Mouse (Mus musculus): ENCODE measurements around the gene Msh5. TPM values are rescaled to one million over a fixed set of nuclear protein-coding genes. Genes with fewer than 3 reads are reported as not detected.
A peak's percentile ranks its signal among the peaks of the same experiment; 100 is the strongest.
"Not testable (repeated sequence)": the region's sequence is repeated elsewhere in the genome, so short reads cannot be mapped to it uniquely, and the experiment has no call there.

The Msh5 gene
- total RNA-seq, 2 experiments from 2014 or later, result 8.2 to 11.0 TPM

DNA sequence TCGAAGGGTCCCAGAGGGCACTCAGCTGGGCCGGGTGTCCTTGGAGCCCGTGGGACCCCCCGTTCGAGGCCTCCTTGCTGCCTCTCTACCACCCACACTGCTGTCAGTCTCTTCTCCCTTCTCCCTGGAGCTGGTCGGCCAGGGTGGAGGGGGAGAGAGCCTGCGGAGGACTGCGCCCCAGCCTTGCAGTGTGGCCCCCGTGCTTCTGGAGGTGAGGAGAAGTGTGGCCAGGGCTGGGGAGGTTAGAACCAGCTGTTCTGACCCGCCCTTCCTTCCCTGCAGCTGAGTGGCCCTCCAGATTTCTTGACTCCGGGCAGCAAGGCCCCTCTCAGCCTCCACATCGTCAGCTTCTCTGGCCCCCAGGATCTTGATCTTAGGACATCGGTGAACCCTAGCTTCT lies 22.3 kb downstream of the Msh5 start:
- DNase-seq (ENCODE audit: low spot score in 2 of 2), result no peak

DNA sequence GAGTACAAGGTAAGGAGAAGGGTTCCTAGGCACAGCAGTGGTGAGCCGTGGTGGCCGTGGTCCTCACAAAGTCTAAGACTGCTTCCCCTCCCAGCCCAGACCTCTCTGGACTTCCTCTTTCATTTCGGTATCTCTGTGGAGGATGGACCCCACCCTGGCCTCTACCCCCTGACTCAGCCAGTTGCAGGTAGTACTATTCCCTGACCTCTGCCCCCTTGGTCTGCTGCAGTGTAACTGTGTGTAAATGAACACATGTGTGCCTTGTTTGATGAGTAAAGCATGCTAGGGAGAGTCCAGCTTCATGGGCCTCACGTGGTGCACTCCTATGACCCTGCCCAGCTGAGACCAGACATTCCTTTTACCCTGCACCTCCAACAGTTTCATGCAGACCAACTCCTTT lies 22.8 kb downstream of the Msh5 start:
- DNase-seq (ENCODE audit: low spot score in 2 of 2), result no peak

DNA sequence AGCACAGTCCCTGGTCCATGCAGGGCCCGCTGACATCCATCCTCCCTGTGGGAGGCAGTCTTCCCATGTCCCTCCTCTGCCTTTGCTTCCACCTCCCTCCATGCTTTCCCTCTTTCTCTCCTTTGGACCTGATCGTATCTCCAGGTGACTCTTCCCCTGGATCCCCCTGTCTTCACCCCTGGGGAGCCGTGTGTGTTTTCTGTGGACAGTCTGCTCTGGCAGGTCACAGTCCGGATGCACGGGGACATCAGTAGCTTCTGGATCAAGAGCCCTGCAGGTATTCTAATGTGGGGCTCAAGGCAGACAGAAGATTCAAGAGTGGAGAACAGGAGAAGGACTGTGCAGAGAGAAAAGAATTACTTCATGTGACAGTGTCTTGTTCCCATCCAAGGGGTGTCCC lies 23.3 kb downstream of the Msh5 start:
- no peak for DNase-seq (ENCODE audit: low spot score in 2 of 2)

DNA sequence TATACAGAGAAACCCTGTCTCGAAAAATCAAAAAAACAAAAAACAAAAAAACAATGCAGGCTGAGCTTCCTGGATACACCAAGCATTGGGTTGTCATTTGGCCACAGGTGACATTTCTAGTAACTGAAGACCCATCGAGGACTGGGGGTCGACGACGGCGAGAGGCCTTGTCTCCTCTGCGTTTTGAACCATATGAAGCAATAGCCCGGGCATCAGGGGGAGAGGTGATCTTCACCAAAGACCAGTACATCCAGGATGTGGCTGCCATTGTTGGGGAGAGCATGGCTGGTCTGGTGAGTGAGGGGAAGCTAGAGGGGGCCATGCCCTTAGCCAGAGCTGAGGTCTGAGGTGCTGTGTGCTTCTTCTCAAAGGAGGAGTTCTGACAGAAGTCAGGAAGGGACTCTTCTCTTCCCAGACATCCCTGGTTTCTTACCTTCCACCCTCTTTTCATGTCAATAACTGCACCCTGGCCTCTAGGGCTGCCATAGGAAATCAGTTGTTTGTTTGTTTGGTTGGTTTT lies 23.9 kb downstream of the Msh5 start:
- DNase-seq (ENCODE audit: low spot score in 2 of 2), result no peak

DNA sequence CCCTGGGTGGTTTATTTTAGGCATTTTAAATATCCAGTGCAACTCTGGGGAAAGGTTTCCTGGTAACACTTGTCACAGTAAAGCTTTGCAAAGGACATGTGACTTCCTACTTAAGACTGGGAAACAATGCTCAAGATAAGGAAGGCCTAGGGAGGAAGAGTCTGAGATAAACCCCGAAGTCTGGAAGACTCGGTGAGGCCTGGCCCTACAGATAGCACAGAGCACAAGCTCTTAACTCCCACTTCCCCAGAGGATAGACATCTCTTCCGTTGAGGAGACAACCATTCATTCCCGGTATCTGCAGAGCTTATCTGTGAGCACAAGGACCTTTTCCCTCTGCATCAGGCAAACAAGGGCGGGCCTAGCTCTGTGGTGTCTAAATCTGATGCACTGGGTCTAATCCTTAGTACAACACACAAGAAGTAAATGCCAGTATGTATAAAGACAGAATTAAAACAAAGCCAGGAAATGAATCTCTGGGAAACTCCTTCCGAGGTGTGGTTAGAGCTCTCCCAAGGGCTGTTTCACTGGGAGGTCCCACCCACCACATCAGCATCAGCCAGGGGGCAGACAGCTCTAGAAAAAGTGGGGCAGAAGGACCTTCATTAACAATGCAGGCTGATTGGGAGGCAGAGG lies 24.6 kb downstream of the Msh5 start:
- no peak for DNase-seq (ENCODE audit: low spot score in 2 of 2)

DNA sequence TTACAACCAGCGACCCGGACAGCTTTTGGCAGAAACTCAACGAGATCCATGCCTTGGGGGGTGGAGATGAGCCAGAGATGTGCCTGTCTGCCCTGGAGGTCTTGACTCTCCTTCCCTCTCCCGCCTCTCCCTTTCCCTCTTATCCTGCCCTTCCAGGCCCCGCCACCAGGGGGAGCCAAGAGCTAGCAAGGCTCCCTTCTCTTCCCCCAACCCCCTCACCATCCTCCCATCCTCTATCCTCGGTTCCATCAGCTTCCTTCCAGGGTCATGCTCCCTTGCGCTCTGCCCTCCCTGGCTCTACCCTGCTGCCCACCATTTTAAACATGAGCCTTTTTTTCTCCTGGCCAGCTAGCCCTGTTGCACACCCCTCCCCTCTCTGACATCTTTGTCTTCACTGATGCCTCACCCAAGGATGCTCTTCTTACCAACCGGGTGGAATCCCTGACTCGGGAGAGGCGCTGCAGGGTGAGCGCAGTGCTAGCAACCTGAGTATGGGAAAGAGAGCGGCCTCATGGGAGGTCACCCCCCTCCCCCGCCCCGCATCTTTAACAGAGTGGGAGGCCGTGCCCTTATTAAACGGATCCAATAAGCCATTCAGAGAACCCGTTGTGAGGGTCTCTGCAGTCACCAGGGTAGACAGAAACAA lies 25.3 kb downstream of the Msh5 start:
- DNase-seq (ENCODE audit: low spot score in 2 of 2), result peak; percentile 77 to 85

DNA sequence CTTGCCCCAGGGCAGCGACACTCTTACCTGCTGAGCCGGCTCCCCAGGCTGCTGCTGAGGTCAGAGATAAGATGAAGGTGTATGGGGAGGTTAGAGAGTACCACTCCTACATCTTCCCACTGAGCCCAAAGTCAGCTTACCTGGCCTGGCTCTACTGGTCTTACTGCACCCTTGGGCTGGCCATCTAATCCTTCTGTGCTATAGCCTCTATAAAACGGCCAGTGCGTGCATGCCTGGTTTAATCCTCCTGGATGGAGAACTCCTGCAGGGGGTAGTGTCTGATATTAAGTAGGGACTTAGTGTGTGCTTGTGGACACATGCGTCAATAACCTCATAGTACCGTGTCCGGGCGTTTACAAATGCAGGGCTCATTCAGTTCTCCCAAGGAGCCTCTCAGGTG lies 26.0 kb downstream of the Msh5 start:
- DNase-seq (ENCODE audit: low spot score in 2 of 2), result no peak

DNA sequence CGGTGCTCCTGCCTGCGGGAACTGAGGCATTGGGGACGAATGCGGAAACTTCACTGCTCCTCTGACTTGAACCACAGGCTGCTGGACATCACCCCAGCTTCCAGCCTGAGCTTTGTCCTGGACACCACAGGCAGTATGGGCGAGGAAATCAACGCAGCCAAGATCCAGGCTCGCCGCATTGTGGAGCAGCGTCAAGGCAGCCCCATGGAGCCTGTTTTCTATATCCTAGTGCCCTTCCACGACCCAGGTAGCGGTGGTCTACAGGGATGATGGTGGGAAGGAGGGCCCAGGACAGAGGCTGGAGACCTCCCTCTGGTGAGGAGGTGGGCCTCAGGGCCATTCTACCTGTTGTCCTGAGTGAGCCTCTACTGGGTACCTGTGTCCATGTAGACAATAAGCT lies 26.7 kb downstream of the Msh5 start:
- DNase-seq (ENCODE audit: low spot score in 2 of 2), result no peak

DNA sequence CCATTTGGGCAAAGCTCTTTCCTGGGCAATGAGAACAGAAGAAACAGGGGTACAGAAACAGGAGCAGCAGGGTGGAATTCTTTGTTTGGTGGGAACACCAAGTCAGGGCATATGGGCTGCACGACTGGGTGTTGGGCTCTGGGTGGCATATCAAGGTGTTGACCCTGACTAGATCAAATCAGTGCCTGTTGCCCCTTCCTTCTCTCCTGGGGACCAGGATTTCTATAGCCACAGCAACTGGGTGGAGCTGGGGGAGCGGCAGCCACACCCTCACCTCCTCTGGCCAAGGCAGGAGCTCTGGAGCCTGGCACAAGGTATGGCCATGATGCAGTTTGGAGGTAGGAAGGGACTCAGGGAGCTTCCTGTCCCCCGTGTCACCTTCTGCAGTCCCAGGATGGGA lies 28.4 kb downstream of the Msh5 start:
- DNase-seq (ENCODE audit: low spot score in 2 of 2), result no peak

DNA sequence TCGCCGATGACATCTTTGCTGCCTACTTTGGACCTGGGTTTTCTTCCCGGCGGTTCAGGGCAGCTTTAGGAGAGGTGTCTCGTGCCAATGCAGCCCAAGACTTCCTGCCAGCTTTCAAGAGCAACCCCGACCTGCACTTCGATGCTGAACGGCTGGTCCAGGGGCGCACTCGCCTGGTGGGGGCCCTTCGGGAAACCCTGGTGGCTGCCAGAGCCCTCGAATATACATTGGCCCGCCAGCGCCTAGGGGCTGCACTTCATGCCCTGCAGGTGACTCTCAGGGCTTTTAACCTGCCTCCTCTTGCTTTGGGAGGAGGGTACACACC lies 28.9 kb downstream of the Msh5 start:
- no peak for DNase-seq (ENCODE audit: low spot score in 2 of 2)

DNA sequence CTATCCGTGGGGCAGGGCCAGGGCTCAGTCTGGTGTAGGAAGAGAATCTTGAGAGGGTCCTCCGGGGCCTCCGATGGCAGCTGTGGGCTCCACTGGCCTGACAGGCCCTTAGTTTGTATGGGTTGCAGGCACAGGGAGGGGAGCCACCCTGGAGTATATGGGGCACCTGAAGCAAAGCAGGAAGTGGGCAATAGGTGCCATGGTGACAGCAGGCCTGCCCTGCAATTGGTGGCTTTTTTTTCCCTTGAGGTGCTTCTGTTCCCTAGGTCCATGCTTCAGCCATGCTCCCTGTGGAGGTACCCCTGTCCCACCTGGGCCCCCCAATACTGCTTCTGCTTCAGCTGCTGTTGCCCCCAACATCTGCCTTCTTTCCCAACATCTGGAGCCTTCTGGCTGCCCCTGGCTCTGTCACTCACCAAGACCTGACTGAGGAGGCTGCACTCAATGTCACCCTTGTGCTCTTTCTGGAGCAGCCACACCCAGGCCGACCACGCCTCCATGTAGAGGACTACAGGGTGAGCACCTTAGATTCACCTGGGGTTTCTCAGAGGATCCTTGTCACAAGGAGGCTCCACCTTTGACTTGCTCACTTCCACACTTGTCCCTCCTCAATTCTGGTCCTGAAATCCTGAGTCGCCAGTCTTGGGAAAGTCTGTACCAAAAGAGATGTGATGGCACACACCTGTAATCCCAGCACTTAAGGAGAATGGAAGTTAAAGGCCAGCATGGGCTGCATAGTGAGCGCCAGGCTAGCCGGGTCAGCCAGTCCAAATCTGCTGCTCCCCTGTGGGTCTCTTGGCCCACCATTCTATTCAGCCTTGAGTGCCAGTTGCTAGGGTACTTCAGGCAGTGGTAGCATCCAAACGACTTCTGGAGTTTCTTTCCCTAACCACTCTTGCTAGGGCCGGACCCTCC lies 29.5 kb downstream of the Msh5 start:
- no peak for DNase-seq (ENCODE audit: low spot score in 2 of 2)

DNA sequence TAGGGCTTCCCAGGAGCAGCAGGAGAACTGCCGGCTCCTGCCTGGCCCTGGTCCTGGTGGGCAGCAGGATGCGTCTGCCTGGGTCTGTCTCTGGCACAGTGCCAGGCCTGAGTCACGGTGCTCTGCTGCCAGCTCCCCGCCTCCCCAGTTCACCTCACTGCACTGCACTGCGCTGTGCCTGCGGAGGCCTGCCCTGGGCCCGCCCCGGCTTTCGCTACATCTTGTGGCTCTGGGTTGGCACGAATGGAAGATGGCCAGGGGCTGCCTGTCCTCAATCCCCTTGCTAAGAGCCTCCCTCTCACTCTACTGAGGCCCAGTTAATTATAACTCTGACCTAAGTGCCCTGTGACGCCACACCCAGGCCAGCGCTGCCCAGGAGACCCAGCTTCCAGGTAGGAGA lies 30.2 kb downstream of the Msh5 start, which contains the start of gene Vwa7:
TSS of gene Vwa7 (plus strand) at position 204 of the 400 bp plus-strand sequence.
- DNase-seq (ENCODE audit: low spot score in 2 of 2), result peak in 1 of 2 experiments; percentile 33

DNA sequence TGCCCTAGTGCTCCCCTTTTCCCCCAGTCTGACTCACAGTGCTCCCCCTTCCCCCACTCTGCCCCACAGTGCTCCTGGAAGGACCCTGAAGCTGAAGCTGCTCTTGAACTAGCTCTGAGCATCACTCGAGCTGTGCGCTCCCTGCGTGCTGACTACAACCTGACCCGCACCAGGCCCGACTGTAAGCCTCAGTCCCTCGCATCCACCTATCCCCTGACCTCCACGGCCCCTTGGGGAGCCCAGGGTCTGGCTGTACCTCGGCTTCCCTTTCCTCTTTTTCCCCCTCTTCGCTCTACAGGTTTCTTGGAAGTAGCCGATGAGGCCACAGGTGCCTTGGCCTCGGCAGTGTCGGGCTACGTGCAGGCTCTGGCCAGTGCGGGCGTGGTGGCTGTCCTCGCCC lies 31.2 kb downstream of the Msh5 start:
- no peak for DNase-seq (ENCODE audit: low spot score in 2 of 2)

DNA sequence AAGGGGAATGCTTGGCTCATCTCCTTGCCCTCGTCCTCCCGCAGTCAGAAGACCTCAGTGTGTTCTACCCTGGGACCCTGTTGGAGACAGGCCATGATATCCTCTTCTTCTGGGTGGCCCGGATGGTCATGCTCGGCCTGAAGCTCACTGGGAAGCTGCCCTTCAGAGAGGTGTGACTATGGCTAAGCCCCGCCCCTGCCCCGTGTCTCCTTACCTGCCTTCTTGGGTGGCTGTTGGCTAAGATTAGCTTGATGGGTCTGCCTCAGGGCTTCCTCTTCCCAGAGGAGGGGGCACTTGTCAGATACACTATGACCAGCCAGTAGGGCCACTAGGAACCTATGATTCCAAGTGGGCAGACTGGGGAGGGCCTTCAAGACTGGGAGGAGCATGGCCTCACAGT lies 33.3 kb downstream of the Msh5 start:
- no peak for DNase-seq (ENCODE audit: low spot score in 2 of 2)

DNA sequence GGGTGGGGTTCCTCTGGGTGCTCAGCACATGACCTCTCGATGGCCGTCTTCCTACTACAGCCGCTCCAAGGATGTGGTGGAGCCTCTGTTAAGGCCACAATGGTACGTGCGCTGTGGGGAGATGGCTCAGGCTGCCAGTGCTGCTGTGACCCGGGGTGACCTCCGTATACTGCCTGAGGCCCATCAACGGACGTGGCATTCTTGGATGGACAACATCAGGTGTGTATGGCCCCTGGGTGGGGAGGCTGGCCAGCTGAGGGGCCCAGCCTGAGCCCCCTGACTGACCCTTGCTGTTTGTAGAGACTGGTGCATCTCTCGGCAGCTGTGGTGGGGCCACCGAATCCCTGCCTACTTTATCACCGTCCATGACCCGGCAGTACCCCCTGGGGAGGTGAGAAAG lies 34.1 kb downstream of the Msh5 start:
- DNase-seq (ENCODE audit: low spot score in 2 of 2), result no peak

DNA sequence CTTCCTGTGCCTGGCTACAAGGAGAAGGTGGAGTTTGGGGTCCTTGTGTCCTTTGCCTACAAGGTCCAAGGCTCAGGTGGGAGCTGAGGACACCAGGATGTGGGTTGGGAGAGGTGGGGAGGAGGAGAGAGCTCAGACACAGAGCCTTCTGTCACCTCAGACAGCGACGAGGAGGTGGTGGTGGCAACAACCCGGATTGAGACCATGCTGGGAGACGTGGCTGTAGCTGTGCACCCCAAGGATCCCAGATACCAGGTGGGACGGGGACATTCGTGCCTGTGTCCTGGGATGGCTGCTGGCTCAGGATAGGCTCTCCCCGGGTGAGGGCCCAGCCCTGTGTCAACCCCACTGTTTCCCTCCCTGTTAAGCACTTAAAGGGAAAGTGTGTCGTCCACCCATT lies 35.1 kb downstream of the Msh5 start:
- DNase-seq (ENCODE audit: low spot score in 2 of 2), result no peak

DNA sequence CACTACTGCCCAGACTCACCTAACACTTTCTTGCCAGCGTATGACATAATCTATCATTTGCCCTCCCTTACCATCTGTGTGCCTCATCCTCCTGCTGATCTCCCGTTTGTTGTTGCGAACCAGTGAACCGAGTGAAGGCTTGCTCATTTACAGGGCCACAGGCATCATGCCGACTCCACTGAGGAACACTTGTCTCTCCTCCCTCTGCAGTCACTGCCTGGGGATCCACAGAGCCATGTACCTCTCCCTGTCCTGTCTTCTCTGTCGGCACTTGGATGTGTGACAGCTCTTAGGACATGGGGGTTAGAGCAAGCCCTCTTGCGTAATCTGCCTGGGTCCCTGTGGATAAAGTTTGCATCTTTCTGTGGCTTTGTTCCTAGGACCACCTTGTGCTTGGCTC lies 37.0 kb downstream of the Msh5 start:
- no peak for DNase-seq (ENCODE audit: low spot score in 2 of 2)

DNA sequence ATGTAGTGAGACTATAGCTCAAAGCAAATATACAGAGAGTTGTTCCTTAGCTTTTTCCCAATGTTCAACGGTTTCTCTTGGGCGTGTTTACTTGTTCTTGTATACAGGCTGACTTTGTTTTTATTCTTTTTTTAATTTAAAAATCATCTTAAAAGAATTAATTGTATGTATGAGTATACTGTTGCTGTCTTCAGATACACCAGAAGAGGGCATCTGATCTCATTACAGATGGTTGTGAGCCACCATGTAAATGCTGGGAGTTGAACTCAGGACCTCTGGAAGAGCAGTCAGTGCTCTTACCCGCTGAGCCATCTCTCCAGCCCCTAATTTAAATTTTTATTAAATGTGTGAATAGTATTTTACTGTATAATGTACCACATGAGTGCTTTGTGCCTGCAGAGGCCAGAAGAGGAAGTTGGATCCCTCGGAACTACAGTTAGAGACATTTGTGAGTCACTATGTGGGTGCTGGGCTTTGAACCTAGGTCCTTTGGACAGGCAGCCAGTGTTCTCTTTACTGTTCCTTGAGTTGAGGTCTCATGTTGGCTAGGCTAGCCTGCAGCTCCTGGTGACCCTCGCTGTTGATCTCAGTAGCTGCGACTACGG lies 39.1 kb downstream of the Msh5 start:
- no peak for DNase-seq (ENCODE audit: low spot score in 2 of 2)

DNA sequence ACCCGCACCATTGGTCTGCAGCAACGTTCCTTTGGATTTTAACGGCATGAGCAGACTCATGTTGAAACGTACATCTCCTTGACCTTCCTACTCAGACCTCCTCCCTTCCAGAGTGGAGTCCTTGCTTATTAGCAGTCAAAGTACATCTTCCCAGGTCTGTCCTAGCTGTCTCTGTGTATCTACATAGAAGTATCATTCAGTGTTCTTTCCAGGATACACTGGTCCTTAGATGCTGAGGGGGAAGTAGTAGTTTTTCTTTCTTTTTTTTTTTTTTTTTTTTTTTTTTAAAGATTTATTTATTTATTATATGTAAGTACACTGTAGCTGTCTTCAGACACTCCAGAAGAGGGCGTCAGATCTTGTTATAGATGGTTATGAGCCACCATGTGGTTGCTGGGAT lies 40.6 kb downstream of the Msh5 start:
- DNase-seq (ENCODE audit: low spot score in 2 of 2), result not testable (repeated sequence)

DNA sequence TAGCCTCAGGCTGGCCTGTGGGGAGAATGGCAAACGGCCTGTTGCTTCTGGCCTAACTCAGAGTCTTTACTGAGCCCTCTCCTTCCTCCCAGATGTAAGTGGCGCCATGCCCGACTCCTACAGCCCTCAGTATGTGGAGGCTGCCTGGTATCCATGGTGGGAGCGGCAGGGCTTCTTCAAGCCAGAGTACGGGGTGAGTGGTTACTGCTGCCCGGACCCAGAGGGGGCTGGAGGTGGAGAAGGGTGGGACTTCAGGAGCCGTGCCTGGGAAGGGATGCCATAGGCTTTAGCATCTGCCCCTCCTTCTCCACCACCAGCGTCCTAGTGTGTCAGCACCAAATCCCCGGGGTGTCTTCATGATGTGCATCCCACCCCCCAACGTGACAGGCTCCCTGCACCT lies 41.4 kb downstream of the Msh5 start:
- no peak for DNase-seq (ENCODE audit: low spot score in 2 of 2)

DNA sequence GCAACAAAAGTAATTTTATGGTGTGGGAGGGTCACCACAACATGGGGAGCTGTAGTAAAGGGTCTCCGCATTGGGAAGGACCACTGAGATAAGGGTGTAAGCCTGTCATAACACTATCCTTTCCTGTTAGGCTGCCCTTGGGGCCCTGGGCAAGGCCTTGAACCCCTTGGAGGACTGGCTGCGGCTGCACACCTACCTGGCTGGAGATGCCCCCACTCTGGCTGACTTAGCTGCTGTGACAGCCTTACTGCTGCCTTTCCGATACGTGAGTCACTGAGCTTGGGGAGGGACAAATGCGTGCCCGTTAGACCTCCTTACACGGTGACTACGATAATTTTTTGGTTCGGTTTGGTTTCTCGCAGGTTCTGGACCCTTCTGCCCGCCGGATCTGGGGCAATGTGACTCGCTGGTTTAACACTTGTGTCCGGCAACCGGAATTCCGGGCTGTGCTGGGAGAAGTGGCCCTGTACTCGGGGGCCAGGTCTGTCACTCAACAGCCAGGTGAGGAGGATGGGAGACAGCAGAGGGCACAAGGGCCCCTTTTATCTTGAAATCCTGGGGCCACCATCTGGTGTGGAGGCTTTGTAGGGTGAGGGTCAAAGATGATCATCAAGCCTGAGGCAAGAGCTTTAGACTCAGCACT lies 42.3 kb downstream of the Msh5 start:
- DNase-seq (ENCODE audit: low spot score in 2 of 2), result no peak

Data from adrenal gland, postnatal 4 days (tissue).